In the genomic region with DNA sequence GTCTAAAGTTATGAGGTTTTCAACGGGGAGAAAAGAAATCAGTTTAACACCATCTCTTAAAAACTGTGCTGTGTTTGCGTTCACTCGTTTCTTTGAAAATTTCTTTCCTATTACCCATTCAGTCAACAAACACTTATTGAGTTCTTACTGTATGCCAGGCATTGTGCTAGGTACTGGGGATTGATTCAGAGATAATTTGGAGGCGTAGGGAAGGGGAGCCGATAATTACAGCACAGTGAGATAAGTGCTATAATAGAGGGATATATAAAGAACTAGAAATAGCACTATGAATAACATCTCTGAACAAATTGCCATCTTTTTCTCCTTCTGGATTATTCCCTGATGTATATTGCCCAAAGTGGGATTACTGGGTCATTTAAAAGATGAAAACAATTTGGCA, we compare ENCODE assay signal across 16 mouse cellular contexts.
"Had no signal": no experiment of that assay in that cellular context is flagged by ENCODE, and none has a peak within 500 bp of the region (broad histone marks: within the 10 kb centered on the region; RNA-seq: fewer than 3 reads in every experiment).

No protein-coding gene starts in this region.

- H3K4me3 ChIP-seq: layer of hippocampus, adult 2 months; left cerebral cortex, adult 2 months; liver, embryonic 13.5 days; neural tube, embryonic 12.5 days; neural tube, embryonic 15.5 days had no signal

- H3K9ac ChIP-seq: liver, embryonic 13.5 days; neural tube, embryonic 12.5 days; neural tube, embryonic 15.5 days had no signal

- DNase-seq: kidney, postnatal 25 days; layer of hippocampus, postnatal 36 days; liver, embryonic 13.5 days; lung, adult 2 months; lung, postnatal 14 days; lung, postnatal 4 days; midbrain, embryonic 14.5 days; right cerebral cortex, adult 18-20 months; right cerebral cortex, postnatal 14 days; right cerebral cortex, postnatal 4 days; thymus, postnatal 25 days had no signal

- H3K36me3 ChIP-seq: liver, embryonic 13.5 days; neural tube, embryonic 12.5 days; neural tube, embryonic 15.5 days had no signal

- H3K27me3 ChIP-seq: liver, embryonic 13.5 days; neural tube, embryonic 12.5 days; neural tube, embryonic 15.5 days had no signal

- H3K27ac ChIP-seq: layer of hippocampus, adult 2 months; left cerebral cortex, adult 2 months; liver, embryonic 13.5 days; neural tube, embryonic 12.5 days; neural tube, embryonic 15.5 days had no signal

- H3K9me3 ChIP-seq: liver, embryonic 13.5 days; neural tube, embryonic 12.5 days; neural tube, embryonic 15.5 days had no signal

- H3K4me2 ChIP-seq: liver, embryonic 13.5 days; midbrain, embryonic 11.5 days; neural tube, embryonic 12.5 days; neural tube, embryonic 15.5 days had no signal
